Mouse (Mus musculus) embryonic facial prominence, embryonic 13.5 days (tissue): Measurements from ENCODE around the gene Plekhn1. TPM values are rescaled to one million over a fixed set of nuclear protein-coding genes. Genes with fewer than 3 reads are reported as not detected.
A peak's percentile ranks its signal among the peaks of the same experiment; 100 is the strongest.

Experiments
- ATAC-seq: fragments of 200-750 bp; cut with Nextera tagmentation; 2 replicates; pipeline ENCODE4 v1.8.0; 2017; ENCODE audit warnings: low read depth; ENCODE audit not compliant: insufficient number of reproducible peaks, insufficient read depth, low FRiP score, low TSS enrichment
- H3K27ac ChIP-seq: fragments of 300-500 bp; sonication (generic); 2 replicates; pipeline ENCODE4 v1.5.1; 2015; ENCODE audit warnings: moderate library complexity, mild to moderate bottlenecking, inconsistent platforms
- H3K27me3 ChIP-seq: fragments of 300-500 bp; sonication (generic); 2 replicates; pipeline ENCODE4 v1.6.1; 2015; ENCODE audit warnings: mild to moderate bottlenecking, inconsistent platforms
- H3K36me3 ChIP-seq: fragments of 300-500 bp; sonication (generic); 2 replicates; pipeline ENCODE4 v1.6.1; 2015; ENCODE audit warnings: mild to moderate bottlenecking, inconsistent platforms
- H3K4me1 ChIP-seq: fragments of 300-500 bp; sonication (generic); 2 replicates; pipeline ENCODE4 v1.6.1; 2015; ENCODE audit warnings: inconsistent platforms
- H3K4me2 ChIP-seq: fragments of 300-500 bp; sonication (generic); 2 replicates; pipeline ENCODE4 v1.6.1; 2015; ENCODE audit warnings: moderate library complexity, mild to moderate bottlenecking, inconsistent platforms
- H3K4me3 ChIP-seq: fragments of 300-500 bp; sonication (generic); 2 replicates; pipeline ENCODE4 v1.5.1; 2015; ENCODE audit warnings: mild to moderate bottlenecking, inconsistent platforms
- H3K9ac ChIP-seq: fragments of 300-500 bp; sonication (generic); 2 replicates; pipeline ENCODE4 v1.6.1; 2015; ENCODE audit warnings: mild to moderate bottlenecking, inconsistent platforms
- H3K9me3 ChIP-seq: fragments of 300-500 bp; sonication (generic); 2 replicates; pipeline ENCODE4 v1.6.1; 2016; ENCODE audit warnings: inconsistent platforms
- WGBS: fragments of 180-500 bp; shearing (Covaris S2); methylation state at CpG from one replicate; pipeline ENCODE4 v1.1.7; 2015; ENCODE audit warnings: mixed read lengths; 5-methylcytosine and 5-hydroxymethylcytosine counted together
- polyA plus RNA-seq: library from polyadenylated mRNA; unstranded; fragments of >200 nt; fragmentation: Nextera tagmentation; extraction: Ambion mirVana; gene quantifications from 2 replicates; pipeline ENCODE4 v1.2.1, GENCODE M21; 2015

Gene Plekhn1
- 29.9 and 30.7 TPM in 2 replicates for polyA plus RNA-seq

- Histone ChIP-seq H3K4me1 (peaks cover 18% of the 10 kb centered on the region), H3K9ac (peak within 1 kb of the TSS; percentile 88), H3K36me3 (peaks cover 58% of the 10 kb centered on the region), H3K4me2 (peak within 1 kb of the TSS; percentile 95), H3K27ac (peak within 1 kb of the TSS; percentile 91), H3K4me3 (peak within 1 kb of the TSS; percentile 88), H3K9me3 (no peaks in the 10 kb centered on the region), H3K27me3 (no peaks in the 10 kb centered on the region)
- no peak for ATAC-seq
- WGBS = under 1% methylated on average over 46 of the region's 48 CpGs
Measured at GRCm38 (mm10) chr4:156234701-156235213, at the start of gene Plekhn1. Gene Plekhn1, minus strand, starts transcription at chr4:156234857.

DNA sequence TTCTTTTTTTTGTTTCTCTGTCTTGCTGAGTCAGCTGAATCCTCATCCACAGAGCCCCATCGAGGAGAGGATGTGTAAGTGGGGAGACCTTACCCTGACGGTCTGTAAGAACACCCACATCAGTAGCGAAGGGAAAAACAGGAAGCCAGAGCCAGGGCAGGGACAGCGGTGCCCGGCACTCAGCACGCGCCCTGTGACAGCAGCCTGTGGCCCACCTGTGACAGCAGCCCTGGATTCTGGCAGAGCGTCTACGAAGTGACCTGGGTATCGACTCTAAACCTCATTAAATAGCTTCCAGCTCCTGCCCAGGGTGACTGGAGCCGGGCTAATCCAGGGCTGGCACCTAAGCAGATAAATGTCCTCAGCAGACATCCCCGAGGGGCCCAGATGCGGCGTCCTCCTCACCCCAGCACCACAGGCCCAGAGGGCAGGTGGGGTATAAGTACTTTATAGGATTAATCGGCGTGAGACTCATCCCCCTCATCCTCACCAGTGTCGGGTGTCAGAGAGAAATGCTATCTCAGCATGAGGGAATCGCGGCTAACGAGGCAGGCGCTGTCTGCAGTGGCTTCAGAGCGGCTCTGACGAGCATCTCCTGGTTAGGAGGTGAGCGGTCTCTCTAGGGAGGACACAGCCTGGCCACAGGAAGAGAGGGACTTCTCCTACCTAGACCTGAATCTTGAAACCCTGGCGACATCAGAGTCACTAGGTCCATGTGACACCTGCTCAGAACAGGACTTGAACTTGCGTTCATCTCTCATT lies 20.6 kb upstream of the Plekhn1 start, which contains the start of gene Samd11:
Gene Samd11 (minus strand): TSS at position 580 of the 762 bp plus-strand sequence.
- Histone ChIP-seq H3K9ac (0 out of 2 replicates have a peak within 1 kb of the TSS, but pooled peaks have one; percentile 27), H3K36me3 (no peaks in the 10 kb centered on the region), H3K4me2 (peak within 1 kb of the TSS; percentile 42), H3K27ac (no peak within 1 kb of the TSS), H3K27me3 (peaks cover 41% of the 10 kb centered on the region), H3K4me1 (peaks cover 15% of the 10 kb centered on the region; the same call in 1 of the 2 replicates), H3K9me3 (no peaks in the 10 kb centered on the region), H3K4me3 (peak within 1 kb of the TSS; percentile 25)
- 3% methylated on average over 26 of the region's 26 CpGs for WGBS
- 0 out of 2 replicates have a peak, but pooled peaks have one; percentile 15 for ATAC-seq

DNA sequence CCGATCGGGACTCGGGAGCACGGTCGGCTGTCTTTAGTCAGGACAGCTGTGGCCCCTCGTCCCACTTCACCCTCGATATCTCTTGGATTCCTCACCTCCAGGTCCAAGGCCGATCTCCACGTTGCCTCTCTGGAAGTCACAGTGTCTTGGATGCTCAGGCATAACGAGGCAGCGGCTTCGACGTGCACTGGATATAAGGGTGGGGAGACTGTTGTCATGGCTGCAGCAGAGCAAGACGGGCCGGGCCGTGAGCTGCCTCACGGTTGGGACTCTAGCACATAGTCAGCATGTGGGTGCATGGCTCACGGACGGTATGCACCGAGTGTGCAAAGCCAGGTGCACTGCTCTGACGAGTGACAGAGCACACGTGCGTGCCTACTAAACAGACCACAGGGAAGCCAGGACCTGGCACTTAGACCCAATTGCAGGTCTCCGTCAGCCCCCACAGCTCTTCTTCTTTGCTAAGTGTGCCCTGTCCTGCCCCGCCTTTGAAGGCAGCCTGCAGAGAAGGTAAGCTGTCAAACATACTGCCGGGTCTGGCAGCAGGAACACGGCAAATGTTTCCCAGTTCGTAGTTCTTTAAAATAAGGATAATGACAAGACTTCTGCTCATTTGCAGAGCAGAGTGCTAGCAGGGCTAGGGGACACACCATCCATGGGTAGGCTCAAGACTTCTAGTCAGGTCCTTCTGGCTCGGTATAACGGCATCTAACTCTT lies 19.9 kb upstream of the Plekhn1 start:
- H3K27ac ChIP-seq = no peak overlapping the region
- H3K9ac ChIP-seq = 0 out of 2 replicates have a peak overlapping the region, but pooled peaks have one; percentile 27
- H3K4me2 ChIP-seq = peak overlapping the region; percentile 42
- ATAC-seq = peak; percentile 43
- peaks cover 41% of the 10 kb centered on the region for H3K27me3 ChIP-seq
- peaks cover 22% of the 10 kb centered on the region for H3K4me1 ChIP-seq
- H3K4me3 ChIP-seq = peak overlapping the region; percentile 25
- H3K36me3 ChIP-seq = peaks cover 1% of the 10 kb centered on the region; the same call in 1 of the 2 replicates
- no peaks in the 10 kb centered on the region for H3K9me3 ChIP-seq
- WGBS = 1% methylated on average over 30 of the region's 30 CpGs

- H3K27ac ChIP-seq = no peak overlapping the region
- 43% methylated on average over 7 of the region's 7 CpGs for WGBS
- H3K4me1 ChIP-seq = peaks cover 24% of the 10 kb centered on the region
- H3K4me2 ChIP-seq = no peak overlapping the region
- no peaks in the 10 kb centered on the region for H3K9me3 ChIP-seq
- H3K9ac ChIP-seq = no peak overlapping the region
- peaks cover 41% of the 10 kb centered on the region for H3K27me3 ChIP-seq
- no peak overlapping the region for H3K4me3 ChIP-seq
- ATAC-seq = no peak
- peaks cover 16% of the 10 kb centered on the region for H3K36me3 ChIP-seq
Measured at GRCm38 (mm10) chr4:156253043-156253442, 18.4 kb upstream of the Plekhn1 start.

GRCm38 (mm10) chr4:156252619-156253018 lies 18.0 kb upstream of the Plekhn1 start:
- WGBS = 16% methylated on average over 3 of the region's 3 CpGs
- H3K36me3 ChIP-seq = peaks cover 20% of the 10 kb centered on the region
- H3K9me3 ChIP-seq = no peaks in the 10 kb centered on the region
- H3K4me2 ChIP-seq = no peak overlapping the region
- H3K4me1 ChIP-seq = peaks cover 24% of the 10 kb centered on the region
- no peak overlapping the region for H3K9ac ChIP-seq
- no peak for ATAC-seq
- peaks cover 41% of the 10 kb centered on the region for H3K27me3 ChIP-seq
- H3K27ac ChIP-seq = no peak overlapping the region
- no peak overlapping the region for H3K4me3 ChIP-seq

GRCm38 (mm10) chr4:156252140-156252539 lies 17.5 kb upstream of the Plekhn1 start:
- ATAC-seq = no peak
- 27% methylated on average over 7 of the region's 7 CpGs for WGBS
- H3K27me3 ChIP-seq = peaks cover 41% of the 10 kb centered on the region

GRCm38 (mm10) chr4:156251081-156251480 lies 16.4 kb upstream of the Plekhn1 start:
- 69% methylated on average over 8 of the region's 8 CpGs for WGBS
- Histone ChIP-seq H3K27me3 (peaks cover 41% of the 10 kb centered on the region), H3K9me3 (no peaks in the 10 kb centered on the region), H3K4me1 (peaks cover 24% of the 10 kb centered on the region), H3K27ac (no peak overlapping the region), H3K4me3 (no peak overlapping the region), H3K9ac (no peak overlapping the region), H3K4me2 (no peak overlapping the region), H3K36me3 (peaks cover 35% of the 10 kb centered on the region)
- no peak for ATAC-seq

More at GRCm38 (mm10) chr4:156252140-156252539, 17.5 kb upstream of the Plekhn1 start:
- H3K9ac ChIP-seq = no peak overlapping the region; the same call in 1 of the 2 replicates
- H3K4me1 ChIP-seq = peaks cover 24% of the 10 kb centered on the region
- no peak overlapping the region for H3K4me2 ChIP-seq
- no peaks in the 10 kb centered on the region for H3K9me3 ChIP-seq
- no peak overlapping the region for H3K4me3 ChIP-seq
- peaks cover 25% of the 10 kb centered on the region for H3K36me3 ChIP-seq
- H3K27ac ChIP-seq = no peak overlapping the region

DNA sequence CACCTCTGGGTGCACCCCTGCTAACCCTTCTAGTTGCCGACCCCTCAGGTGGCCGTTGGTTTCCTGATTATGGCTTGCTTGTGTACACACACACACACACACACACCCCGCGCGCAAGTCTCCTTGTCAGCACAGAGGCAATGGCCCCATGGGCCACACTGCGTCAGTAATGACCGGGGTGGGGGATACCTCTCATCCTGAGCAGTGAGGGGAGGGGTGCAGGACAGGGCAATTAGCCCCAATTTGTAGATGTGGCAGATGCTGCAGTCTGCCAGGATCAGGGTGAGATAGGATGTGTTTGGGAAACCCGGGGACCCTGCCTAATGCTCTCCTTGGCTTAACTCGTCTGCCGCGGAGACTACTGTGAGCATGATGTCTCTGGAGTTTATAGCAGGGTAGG lies 14.9 kb upstream of the Plekhn1 start:
- ATAC-seq = no peak
- peaks cover 29% of the 10 kb centered on the region for H3K27me3 ChIP-seq
- no peak overlapping the region for H3K9ac ChIP-seq
- H3K9me3 ChIP-seq = no peaks in the 10 kb centered on the region
- peaks cover 50% of the 10 kb centered on the region for H3K36me3 ChIP-seq
- H3K27ac ChIP-seq = no peak overlapping the region
- H3K4me2 ChIP-seq = no peak overlapping the region
- WGBS = 71% methylated on average over 11 of the region's 11 CpGs
- H3K4me1 ChIP-seq = peaks cover 14% of the 10 kb centered on the region
- H3K4me3 ChIP-seq = no peak overlapping the region

DNA sequence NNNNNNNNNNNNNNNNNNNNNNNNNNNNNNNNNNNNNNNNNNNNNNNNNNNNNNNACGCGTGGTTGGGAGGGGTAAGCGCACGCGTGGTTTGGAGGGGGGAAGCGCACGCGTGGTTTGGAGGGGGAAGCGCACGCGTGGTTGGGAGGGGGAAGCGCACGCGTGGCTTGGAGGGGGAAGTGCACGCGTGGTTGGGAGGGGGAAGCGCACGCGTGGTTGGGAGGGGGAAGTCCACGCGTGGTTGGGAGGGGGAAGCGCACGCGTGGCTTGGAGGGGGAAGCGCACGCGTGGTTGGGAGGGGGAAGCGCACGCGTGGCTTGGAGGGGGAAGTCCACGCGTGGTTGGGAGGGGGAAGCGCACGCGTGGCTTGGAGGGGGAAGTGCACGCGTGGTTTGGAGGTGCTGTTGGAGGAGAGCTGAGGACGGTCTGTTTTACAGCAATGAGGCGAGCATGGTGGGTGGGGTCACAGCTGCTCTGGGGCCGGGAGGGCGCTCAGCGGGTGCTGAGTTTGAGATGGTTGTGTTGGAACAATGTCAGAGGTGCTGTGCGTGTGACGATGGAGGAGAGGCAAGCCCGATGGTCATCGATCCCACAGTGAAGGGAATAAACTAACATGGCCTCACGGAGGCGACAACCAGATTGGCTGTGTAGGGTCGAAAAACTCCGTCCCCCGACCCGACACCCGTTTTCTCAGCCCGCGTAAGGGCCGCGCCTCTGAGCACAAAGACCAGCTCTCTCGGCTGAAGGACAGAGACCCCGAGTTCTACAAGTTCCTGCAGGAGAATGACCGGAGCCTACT lies 2.2 kb upstream of the Plekhn1 start:
- ATAC-seq = no peak
- peaks cover 58% of the 10 kb centered on the region for H3K36me3 ChIP-seq
- H3K9me3 ChIP-seq = no peaks in the 10 kb centered on the region
- H3K27me3 ChIP-seq = no peaks in the 10 kb centered on the region
- peak overlapping the region; percentile 80 for H3K9ac ChIP-seq
- peaks cover 18% of the 10 kb centered on the region for H3K4me1 ChIP-seq
- WGBS = 29% methylated on average over 58 of the region's 60 CpGs
- peak overlapping the region; percentile 88 for H3K4me3 ChIP-seq
- peak overlapping the region; percentile 66; the same call in 1 of the 2 replicates for H3K27ac ChIP-seq
- peak overlapping the region; percentile 95 for H3K4me2 ChIP-seq

DNA sequence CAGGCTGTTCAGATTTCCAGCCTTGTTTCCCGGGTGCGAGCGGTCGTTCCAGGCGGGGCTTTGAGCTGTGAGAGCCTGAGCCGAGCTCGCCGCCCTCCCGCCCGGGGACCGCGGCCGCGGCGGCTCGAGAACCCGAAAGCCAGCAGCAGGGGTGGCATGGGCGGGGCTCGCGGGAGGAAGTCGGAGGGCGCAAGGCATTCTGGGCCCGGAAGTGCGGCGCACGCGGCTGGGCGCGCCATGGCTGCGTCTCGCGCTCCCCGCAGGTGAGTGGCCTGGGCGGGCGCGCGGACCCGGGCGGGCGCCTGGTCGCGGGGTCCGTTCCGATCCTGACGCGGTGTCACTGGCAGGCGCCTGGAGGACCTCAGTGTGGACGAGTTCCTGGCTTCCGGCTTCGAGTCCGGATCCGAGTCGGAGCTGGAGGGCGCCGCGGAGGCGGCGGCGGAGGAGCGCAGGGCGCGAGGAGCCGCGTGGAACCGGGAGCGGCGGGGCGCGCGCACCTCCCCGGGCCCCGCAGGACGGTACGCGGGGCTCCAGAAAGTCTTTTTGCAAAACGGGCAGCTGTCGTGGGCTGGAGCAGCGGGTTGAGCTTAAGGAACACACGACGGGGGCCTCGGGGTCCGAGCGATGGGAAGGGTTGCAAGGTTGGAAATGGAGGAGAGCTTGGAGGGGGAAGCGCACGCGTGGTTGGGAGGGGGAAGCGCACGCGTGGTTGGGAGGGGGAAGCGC lies 1.3 kb upstream of the Plekhn1 start, which contains the start of gene Noc2l:
Gene Noc2l (plus strand): TSS at position 203 of the 726 bp plus-strand sequence.
- under 1% methylated on average over 90 of the region's 90 CpGs for WGBS
- no peaks in the 10 kb centered on the region for H3K9me3 ChIP-seq
- peak within 1 kb of the TSS; percentile 88 for H3K4me3 ChIP-seq
- peaks cover 58% of the 10 kb centered on the region for H3K36me3 ChIP-seq
- peak within 1 kb of the TSS; percentile 91 for H3K27ac ChIP-seq
- H3K4me1 ChIP-seq = peaks cover 18% of the 10 kb centered on the region
- peak within 1 kb of the TSS; percentile 88 for H3K9ac ChIP-seq
- peak within 1 kb of the TSS; percentile 95 for H3K4me2 ChIP-seq
- ATAC-seq = peak; percentile 77
- H3K27me3 ChIP-seq = no peaks in the 10 kb centered on the region
